Mouse (Mus musculus): Measurements from ENCODE around the gene Vcl. TPM values are rescaled to one million over a fixed set of nuclear protein-coding genes. Genes with fewer than 3 reads are reported as not detected.

Vcl gene
- total RNA-seq (2017): 38.3 and 46.9 TPM in 2 replicates

DNA sequence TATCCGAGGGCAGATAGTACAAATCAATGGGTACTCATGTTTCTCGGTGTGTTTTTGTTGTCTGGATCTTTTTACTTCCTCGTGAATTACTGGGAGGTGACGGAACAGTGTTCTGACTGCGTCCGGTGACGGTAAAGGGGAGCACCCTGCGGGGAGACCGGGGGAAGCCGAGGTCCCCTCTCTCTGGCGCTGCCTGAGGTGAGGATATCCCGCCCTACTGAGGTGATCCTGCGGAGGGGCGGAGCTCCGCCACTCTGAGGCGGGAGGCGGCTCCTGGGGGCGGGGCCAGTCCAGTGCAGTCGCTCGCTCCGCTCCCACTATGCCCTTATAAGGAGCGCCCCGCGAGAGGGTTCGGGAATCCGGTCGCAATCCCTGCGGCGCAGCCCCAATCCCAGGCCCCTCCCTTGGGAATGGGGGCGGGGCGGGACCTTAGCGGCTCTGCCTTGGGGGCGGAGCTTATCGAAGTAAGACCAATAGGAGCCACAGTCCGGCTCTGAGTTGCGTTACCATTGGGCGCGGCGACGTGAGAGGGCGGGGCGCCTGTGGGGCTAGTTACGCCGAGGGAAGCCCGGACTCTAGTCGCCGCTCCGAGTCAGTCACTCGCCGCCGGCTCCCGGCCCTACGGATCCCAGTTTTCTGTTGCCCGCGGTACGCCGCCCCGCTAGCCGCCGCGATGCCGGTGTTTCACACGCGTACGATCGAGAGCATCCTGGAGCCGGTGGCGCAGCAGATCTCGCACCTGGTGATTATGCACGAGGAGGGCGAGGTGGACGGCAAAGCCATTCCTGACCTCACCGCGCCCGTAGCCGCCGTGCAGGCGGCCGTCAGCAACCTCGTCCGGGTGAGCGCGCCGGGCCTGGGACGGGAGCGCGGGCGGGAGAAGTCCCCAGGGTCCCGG is at the start of gene Vcl:
TSS of gene Vcl (plus strand) at position 551 of the 898 bp plus-strand sequence.
- peak; percentile 80 for ATAC-seq (replicated peaks; ENCODE audit: low read depth, poor library complexity, severe bottlenecking)

DNA sequence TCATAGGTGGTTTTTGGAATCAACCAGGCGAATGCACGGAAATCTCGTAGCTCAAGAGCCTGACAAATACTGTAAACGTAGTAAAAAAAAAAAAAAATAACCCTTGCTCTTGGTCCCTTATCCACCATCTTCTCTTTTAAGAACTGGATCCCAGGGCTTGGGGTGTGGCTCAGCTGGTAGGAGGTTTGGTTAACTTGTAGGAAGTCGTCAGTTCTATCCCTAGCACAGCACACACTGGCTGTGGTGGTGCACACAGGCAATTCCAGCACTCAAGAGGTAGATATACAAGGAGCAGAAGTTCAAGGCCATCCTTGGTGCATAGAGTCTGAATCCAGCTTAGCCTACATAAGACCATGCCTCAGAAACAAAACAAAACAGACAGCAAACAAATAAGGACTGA is 44.5 kb upstream of the Vcl start:
- ATAC-seq (replicated peaks; ENCODE audit: low read depth, poor library complexity, severe bottlenecking): peak; percentile 30

DNA sequence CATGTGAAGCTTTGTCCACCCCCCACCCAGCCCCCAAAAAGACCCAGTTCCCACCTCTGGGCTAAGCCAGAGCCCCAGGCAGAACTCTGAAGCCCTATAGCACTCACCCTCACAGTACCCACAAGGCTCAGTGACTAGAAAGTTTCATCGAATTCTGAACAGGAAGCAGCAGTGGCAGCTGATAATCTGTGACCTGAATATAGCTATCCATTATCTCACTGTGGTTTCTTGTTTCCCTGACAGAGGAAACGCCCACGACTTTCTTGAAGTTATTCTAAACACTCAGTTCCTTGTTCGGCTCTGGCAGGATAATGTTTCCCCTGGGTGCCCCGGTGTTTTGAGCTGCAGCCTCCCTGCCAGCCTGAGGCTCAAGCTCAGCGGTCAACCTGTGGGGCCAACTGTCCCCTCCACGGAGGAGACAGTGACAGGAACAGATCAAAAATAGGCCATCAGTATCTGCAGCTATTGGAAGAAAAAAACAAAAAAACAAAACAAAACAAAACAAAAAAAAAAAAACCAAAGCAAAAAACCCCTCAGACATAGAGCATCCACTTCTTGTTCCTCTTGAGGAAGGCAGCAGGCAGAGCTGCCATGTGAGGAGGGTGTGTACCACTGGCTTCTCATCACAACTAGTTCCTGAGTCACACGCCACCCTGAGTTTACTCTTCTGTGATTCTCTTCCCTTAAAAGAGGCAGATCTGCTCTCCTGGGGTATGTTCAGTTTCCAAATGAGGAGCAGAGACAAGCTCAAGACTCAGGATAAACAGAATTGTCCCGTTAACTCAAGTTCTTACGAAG is 43.9 kb upstream of the Vcl start:
- ATAC-seq (replicated peaks; ENCODE audit: low read depth, poor library complexity, severe bottlenecking): peak; percentile 90

DNA sequence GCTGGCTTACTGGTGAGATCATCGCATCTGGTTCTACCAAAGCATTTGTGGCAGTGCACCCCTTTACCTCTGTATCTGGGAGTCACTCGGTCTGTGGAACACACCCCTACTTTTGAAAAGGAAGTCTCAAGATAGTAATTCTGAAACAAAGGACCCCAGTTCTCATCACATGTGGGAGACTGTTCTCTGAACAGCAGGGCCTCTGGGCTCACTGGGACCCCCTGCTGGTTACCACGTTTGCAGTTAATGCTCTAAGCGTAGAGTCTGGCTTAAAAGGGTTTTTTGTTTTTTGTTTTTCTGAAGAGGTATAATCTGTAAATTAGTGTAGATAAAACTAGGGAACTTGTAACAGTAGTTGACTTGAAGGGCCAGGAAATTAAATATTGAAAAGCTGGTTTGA is 42.9 kb upstream of the Vcl start:
- ATAC-seq (replicated peaks; ENCODE audit: low read depth, poor library complexity, severe bottlenecking): peak; percentile 31; the same call in 1 of the 2 replicates

DNA sequence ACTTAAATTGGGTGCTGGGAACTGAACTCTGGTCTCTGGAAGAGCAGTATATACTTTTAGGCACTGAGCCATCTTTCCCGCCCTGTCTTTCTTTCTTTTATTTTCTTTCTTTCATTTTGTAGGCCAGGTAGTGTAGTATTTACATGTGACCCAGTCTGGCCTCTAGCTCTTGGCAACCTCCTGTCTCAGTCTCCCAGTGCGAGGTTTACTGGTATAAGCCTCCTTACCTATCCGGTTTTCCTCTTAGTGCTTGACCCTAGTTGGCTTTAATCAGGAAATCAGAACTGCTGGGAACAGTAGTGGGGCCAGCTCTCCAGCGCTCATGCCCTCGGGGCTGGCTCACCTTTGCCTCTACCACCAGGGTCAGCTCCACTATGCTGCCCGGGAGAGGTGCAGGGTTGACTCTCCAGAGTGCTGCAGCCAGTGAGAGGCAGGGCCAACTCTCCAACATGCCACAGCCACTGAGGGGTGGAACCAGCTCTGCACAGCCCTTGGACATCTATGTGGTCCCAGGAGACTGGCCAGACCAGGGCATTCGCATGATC is 41.6 kb upstream of the Vcl start:
- ATAC-seq (replicated peaks; ENCODE audit: low read depth, poor library complexity, severe bottlenecking): no peak

DNA sequence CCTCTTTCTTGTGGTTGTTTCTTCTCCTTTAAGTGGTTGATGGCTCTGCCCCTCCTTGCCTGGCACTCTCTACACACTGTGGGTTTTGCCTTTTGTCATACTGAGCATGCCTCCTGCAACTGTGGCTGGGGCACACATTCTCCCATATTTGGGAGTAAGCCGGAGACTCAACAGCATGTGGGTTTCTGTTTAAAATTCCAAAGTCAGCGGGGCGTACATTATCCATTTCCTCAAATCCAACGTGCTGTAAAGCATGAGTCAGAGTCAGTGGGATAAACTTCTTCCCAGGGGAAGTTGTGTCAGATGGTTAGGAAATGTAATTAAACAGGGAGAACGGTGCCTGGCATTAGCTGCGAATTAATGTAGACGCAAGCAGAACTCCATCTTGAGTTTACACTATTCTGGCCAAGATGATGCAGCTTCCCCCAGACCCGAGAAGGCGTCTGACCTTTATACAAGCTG is 37.2 kb upstream of the Vcl start:
- peak; percentile 71 for ATAC-seq (replicated peaks; ENCODE audit: low read depth, poor library complexity, severe bottlenecking)

DNA sequence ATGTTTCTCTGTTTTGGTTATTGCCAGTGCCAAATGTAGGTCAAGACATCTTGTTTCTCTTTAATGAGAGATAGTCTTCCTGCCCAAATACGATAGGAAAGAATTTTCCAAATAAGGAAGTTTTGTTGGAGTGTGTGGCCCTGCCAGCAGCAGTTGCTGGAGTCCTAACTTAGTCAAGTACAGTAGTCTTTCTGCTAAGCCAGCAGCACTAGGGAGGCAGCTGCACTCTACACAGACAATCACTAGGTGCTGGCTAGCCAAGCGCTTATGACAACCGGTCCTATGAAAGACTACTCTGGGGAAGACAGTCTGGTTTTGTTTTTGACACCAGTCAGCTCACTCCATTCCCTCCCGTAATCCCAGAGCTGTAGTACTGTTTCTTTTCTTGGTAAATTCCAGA is 35.4 kb upstream of the Vcl start:
- no peak for ATAC-seq (replicated peaks; ENCODE audit: low read depth, poor library complexity, severe bottlenecking)

DNA sequence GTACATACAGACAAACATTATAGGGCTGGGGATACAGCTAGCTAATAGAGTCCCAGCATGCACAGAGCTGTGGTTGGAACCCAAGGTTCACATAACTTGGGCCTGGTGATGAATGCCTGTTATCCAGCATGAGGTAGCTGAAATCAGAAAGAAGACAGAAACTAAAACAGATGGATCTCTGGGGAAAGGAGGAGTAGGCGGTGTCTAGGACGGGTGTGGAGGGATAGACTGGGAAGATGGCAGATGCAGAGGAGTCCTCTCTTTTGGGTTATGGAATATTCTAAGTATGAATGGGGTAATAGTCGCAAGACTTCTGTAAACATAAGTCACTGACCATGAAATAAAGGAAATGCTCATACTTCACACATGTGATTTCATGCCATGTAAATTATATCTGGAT is 27.9 kb upstream of the Vcl start:
- no peak for ATAC-seq (replicated peaks; ENCODE audit: low read depth, poor library complexity, severe bottlenecking)

DNA sequence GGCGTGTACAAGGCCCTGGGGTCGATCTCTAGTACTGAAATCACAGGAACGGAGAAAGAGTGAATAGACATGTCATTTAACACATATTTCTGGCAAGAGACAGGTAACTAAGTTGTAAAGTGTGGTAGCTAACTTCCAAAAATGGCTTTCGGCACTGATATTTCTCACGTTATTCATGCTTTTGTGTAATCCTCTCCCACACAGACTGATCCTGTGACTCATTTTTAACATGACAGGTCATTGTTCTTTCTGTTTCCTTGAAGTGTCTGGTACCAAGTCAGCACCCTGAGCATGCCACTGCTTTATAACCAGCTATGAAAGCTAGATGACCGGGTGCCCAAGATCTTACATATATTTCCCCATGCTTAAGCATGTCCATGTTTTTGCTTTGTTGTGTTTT is 26.1 kb upstream of the Vcl start:
- ATAC-seq (replicated peaks; ENCODE audit: low read depth, poor library complexity, severe bottlenecking): no peak

DNA sequence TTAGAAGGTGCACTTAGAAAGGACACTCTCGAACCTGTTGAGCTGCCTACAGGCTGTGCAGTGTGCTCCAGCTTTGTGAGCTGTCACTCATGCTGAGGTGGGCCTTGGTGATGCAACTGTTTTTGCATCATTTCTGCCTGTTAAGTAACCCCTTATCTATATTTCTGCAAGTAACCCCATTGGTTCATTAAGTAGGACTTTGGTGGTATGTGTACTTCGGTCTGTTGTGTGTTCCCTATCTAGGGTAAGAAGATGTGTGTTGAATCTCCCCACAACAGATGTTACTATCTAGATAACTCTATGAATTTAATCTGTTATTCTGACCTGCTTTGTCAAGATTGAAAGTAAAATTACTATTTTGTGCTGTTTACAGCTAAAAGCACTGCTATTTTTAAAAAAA is 17.4 kb upstream of the Vcl start:
- peak; percentile 88 for ATAC-seq (replicated peaks; ENCODE audit: low read depth, poor library complexity, severe bottlenecking)

DNA sequence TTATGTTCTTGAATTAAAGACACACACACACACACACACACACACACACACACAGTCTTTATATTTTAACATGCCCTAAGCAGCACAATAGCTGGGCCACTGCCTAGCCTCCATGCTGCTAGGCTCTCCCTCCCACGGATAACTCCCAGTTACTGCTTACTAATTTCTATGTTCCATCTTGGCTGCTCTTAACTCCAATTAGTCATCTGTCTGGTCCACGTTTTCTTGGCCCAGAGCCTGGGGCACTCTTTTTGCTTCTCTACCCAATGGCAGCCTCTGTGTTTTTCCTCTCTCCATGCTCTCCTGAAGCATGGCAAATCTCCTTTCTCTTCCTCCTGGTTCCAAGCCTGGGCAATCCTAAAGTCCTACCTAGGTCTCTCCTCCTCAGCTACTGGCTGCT is 14.8 kb upstream of the Vcl start:
- no peak for ATAC-seq (replicated peaks; ENCODE audit: low read depth, poor library complexity, severe bottlenecking)

DNA sequence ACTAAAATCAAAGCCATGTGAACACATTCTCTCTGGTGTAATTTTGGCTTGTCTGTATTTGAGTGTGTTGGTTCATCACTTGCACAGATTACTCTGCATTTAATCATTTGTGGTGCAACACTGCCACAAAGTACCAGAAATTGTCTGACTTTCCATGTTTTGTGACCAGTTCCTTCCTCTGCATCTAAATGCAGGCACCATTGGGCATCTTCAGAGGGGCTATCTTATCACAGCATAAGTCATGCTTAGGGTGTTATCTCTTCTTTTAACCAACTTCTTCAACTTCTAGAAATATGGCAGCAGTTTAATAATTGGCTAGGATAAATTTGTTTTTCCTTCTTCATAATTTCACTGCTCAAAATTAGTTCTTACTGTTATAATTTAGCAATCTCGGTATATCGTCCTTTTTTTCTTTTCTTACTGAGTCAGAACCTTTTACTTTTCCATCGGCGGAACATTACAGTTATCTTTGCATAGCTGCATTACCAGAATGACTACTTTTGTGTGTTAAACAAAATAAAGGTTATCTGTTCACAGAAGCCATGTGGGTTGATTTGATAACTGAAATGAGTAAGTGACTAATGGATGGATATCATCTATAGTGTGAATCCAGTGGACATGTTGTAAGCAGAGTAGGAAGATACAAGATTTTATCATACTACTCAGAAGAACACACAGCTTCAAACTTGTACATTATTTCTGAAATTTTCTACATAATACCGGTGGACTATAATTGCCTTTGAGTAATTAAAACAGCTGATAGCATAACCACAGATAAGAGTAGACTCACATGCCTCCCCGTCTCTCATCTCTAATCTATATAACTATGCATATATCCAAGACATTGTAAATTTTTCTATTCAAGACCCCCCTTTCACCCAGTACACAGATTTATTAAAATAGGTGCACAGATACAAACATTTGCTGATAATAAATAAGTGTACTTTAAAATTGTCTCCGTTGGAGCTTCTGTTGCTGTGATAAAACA is 12.3 kb upstream of the Vcl start:
- 0 out of 2 replicates have a peak, but pooled peaks have one; percentile 32 for ATAC-seq (replicated peaks; ENCODE audit: low read depth, poor library complexity, severe bottlenecking)

DNA sequence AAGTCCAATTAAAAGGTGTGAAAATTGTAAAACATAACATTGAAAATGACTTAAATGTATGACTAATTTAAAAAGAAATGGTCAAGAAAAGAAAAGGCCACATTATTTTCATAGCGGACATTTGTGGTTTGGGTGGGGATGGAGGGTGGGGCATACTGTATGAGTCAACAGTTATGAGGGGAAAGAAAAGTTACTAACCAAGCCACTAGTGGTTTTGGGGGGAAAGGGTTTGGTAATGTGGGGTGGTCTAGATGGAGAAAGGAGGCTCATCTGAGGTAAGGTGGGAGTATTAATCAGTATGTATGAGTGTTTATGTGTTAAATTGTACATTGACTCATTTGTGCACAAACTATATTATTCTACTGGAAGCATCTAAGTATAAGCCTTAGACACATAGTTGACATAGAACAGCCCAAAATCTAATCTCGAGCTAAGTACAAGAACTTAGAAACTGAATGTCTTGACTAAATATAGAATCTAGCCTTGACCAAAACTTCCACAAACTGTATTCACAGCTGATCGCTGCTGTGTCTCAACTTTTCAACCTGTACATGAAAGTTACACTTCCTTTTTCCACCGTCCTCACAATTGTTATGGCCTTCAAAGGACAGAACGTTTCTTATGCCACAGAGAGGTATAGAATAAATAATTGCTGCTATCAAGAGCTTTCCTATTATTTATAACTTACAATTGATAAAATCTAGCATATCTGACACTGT is 5.0 kb upstream of the Vcl start:
- peak; percentile 18; the same call in 1 of the 2 replicates for ATAC-seq (replicated peaks; ENCODE audit: low read depth, poor library complexity, severe bottlenecking)

DNA sequence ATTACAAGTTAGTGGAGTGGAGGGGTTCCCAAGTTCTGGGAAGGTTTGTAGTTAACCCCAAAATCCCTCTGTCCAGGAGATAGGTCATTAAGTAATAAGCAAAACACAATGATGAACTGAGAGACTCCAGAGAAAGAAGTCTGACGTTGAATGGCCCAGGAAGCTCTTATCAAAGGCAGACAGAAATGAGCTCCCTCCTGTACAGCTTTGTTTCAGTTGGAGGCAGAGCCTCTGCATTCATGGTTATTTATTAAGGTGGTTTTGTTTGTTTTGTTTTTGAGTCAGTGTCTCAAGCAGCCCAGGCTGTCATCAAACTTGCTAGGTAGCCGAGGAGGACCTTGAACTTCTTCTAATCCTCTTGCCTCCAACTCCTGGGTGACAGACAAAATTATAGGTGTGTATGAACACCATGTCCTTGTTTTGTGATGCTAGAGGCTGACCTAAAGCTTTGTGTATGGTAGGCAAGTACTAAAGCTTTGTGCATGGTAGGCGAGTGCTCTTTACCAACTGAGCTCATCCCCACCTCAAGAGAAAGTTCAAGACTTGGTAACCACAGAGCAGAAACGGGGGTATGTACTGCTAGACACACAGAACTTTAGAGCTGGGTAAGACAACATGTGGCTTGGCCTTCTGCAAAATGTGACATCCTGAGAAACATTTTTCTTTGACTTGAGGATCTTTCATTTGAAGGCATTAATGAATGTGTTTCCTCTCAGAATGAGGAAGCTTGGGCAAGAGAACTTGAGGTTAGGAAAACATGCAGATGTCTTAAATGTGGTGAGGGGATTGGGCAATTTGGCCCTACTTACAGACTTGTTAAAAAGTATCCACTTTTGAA is 1.5 kb upstream of the Vcl start:
- ATAC-seq (replicated peaks; ENCODE audit: low read depth, poor library complexity, severe bottlenecking): peak; percentile 39

DNA sequence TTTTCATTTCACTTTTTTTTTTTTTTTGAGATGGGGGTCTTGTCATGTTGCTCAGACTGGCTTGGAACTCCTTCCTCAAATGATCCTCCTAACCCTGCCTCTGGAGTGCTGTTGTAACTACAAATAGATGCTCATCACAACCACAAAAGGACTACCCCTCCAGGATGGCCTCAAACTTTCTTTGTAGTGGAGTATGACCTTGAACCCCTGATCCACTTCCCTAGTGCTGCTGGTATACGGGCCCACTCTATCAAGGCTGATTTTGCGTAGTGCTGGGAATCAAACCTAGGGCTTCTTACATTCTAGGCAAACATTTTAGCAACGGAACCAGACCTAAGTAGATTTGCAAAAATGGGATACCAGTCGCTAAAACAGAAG is 901 bp upstream of the Vcl start:
- peak; percentile 29; the same call in 1 of the 2 replicates for ATAC-seq (replicated peaks; ENCODE audit: low read depth, poor library complexity, severe bottlenecking)

DNA sequence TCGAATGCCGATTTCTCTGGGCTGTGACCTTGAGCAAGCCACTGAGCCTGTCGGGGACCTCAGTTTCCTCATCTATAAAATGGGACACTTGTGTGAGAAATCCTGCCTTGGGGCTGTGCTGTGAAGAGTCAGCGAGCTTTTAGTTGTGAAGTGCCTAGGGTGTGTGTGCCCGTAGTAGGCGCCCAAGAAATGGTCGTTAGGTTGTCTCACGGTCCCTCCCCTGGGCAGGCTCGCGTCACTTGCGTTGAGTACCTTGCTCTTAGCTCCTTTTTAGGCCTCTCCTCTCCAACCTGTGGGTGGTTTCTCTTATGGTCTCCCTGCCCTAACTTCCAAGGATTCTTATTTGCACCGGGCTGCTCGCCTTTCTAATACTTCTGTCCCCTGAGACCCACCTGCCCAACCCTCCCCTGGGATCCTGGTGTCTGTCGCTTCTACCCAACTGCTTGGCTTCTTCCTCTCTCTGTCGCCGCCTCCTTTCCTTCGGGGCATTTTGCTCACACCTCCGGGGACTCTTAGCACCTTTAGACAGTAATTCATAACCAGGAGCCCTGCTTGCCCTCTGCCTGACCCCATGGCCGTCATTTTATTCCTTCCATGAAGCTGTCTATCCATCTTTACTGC is 726 bp downstream of the Vcl start:
- no peak for ATAC-seq (replicated peaks; ENCODE audit: low read depth, poor library complexity, severe bottlenecking)

DNA sequence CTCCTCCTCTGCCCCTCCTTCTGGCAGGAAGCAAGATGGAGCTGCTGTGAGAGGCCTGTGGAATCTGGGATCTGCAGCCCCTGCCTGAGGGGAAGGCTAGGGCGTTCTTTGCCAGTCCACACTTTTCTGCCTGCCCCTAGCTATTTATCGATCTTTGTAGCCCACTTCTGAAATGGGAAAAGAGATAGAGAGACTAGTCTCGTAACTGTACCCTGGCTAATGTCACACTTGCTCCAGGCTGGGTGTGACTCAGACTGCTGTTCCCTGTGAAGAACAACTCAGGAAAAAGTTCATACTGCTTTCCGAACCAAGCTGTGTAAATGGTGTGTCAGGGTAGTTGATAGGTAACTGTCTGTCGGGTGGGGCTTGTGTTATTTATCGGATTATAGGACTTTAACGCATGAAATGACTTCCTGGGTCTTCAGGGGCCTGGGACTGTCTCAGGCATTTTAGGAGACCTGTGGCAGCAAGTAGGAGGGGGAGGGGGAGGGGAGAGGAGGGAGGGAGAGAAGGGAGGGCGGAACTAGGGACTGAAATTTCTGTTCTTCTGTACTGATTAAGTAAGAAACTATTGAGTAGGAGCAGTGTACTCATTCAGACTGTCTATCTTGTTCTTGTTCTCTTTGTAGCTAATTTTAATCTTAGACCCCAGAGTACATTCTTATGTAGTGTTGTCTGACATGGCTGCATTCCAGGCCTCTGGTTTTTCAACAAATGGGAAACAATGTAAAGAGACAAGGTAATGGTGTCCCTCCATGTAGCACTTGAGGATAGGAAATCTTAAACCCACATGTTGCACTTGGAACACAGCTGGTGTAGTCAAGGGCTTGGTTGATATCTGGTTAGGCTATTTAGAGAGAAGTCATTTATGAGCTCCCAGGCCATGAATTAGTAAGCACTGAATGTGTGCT is 1.5 kb downstream of the Vcl start:
- no peak for ATAC-seq (replicated peaks; ENCODE audit: low read depth, poor library complexity, severe bottlenecking)
